Mouse (Mus musculus) sigmoid colon, adult 10 weeks (tissue): Measurements from ENCODE around the gene Mvd. TPM values are rescaled to one million over a fixed set of nuclear protein-coding genes. Genes with fewer than 3 reads are reported as not detected.

ENCODE experiments used
- polyA plus RNA-seq: library from polyadenylated mRNA; stranded (reverse); fragments of 350-450 nt; fragmentation: Illumina TruSeq; extraction: RNeasy Lipid Tissue Mini Kit (QIAGEN cat#74804); gene quantifications from one replicate; pipeline ENCODE4 v1.2.3, GENCODE M21; 2014; ENCODE audit warnings: low read depth, low replicate concordance

Mvd gene
- not detected for polyA plus RNA-seq

GRCm38 (mm10) chr8:122443262-122444006 is at the start of gene Mvd:
Gene Mvd, minus strand, starts transcription at chr8:122443422.

DNA sequence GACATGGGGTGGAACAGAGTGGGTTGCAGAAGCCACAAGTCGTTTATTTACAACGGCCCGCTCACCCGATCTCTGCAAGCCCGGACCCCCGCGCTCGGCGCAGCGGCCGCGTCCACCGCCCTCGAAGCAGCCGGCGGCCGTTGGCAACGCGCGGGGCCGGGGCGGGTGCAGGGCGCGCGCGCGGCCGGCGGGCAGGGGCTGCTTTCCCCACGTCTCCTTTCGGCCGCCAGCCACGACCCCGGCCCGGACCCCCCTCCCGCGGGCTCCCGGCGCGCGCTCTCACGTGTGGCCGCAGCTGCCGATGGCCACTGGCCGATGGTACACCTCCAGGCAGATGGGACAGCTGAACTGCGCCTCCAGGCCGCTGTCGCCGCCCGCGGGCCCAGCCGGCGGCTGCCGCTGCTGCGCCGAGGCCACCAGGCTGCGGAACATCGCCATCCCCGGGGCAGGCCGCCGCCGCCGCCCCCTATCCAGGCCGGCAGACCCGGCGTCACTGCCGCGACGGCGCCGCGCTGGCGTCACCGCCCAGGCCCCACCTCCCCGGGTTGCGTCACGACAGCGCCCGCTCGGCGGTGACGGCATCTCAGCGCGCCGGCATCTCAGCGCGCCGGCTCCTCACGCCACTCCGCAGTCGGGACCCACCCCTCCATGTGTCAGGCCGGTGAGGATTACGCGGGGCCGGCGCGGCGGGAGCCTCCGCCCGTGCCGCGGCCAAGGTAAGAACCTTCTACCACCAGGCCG is 32.5 kb upstream of the Mvd start, which contains the start of the genes Rnf166 and Ctu2:
Rnf166 (minus strand) TSS at position 485 of the 741 bp plus-strand sequence.
Ctu2 (plus strand) TSS at position 564 of the 741 bp plus-strand sequence.

DNA sequence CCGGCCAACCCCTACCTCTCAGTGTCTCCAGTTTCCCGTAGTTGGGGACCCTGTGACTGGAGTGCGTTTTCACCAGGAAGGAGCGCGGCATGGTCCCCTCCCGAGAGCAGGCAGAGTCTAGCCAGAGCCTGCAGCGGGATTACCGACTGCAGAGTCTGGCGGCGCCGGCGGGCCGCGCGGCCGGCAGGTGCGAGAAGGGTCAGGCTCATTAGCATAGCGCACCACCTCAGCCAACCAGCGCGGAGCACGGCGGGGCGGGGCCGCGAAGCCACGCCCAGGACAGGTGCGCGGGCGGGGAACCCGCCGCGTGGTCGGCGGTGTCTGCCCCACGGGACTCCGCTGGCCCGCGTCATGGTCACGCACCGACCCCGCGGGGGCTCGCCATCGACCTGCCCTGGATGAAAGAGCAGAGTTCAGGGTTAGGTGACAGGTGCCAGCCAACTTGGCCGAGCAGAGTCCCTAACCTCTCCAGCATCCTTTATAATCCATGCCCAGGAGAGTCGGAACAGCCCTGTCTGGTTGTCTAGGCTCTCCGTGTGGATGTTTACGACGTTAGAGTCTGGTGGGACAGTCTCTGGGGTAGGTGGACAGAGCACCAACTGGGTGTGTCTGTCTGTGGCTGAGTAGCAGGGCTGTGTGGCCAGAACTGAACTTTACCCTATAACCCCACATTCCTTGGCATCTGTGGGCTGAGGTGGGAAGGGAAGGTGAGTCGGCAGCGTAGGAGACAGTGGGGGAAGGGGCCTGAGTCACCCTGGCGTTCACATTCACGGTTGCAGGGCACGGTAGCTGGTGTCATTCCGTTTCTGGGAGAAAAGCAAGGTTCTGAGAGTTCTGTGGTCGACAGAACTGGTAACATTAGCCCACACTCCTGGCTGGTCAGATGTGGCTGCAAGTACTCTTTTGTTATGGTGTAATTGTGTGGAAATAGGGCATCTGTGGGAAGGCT is 17.6 kb upstream of the Mvd start, which contains the start of gene Snai3:
Snai3 (minus strand) TSS at position 210 of the 949 bp plus-strand sequence.

DNA sequence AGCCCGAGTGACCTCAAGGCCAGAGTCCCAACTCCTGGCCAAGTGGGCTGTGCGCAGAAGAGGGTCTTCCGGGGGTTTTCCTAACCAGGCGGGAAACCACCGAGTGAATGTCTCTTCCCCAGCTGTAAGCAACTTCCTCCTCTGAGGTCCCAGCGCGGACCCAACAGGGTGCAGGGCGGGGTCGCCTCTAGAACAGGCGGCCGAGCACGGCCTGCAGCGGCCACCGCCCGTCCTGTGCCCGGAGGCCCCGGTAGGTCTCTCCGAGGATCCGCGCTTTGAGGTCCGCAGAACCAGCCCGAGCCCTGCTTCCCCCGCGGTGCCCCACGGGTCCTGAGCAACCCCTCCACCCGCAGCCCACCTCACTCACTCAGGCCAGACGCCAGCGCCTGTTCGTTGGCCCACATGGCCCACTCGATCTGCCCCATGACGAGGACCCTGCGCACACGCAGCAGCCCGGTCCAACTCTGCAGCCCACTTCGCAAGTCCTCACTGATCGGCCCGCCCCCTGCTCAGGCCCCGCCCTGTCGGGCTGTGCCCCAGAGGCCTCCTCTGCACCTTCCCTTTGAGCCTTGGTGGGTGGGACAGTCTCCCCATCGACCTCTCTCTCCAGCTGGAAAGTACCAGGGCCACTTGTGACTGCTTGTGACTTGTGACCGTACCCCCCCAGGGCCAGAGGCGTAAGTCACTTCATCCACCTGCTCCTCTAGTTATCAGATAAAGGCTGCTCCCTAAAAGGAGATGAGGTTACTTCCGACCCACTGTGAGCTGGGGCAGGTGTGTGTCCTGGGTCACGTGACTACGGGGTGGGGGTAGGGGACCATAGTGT is 10.6 kb downstream of the Mvd start, which contains the start of gene Cyba:
Cyba (minus strand) TSS at position 488 of the 826 bp plus-strand sequence.

DNA sequence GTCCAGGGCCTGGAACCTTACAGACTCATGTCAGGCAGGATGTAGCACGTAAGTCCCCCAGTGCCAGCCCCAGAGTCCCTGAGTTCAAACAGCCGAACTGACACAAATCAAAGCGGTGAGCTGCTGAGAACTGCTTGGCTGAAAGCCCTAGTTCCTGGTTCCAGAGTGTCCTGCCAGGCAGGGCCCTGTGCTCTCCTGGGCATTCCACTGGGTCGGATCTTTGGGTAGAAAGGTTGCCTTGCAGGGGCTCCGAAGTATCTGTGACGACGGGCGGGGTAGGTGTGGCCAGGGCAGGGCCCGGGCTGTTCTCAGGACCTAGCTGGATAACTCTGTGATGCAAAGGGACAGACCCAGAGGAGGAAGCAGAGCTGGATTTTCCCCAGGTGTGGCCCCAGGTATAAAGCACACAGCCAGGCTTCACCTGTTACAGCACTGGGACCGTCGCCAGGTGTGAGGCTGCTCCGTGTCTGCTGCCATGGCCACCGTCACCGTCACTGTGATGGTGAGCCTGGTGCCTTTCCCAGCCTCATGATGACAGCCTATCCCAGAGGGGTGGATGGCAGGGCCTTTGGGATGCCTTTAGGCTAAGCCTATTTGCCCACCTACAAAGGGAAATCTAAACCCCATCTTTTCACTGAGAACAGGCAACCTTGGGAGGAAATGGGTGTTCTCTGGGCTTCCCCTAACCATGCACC is 21.7 kb downstream of the Mvd start, which contains the start of gene Il17c:
Il17c (plus strand) TSS at position 645 of the 695 bp plus-strand sequence.

Other genes with a start within 250 kb of the Mvd start
- not detected for gene Zfpm1, start 161.3 kb downstream of the Mvd start, polyA plus RNA-seq
- not detected for gene Trhr2, start 82.7 kb downstream of the Mvd start, polyA plus RNA-seq
- gene Zc3h18, start 66.8 kb downstream of the Mvd start, polyA plus RNA-seq = 17.9 TPM
- gene Il17c, start 21.4 kb downstream of the Mvd start, polyA plus RNA-seq = not detected
- not detected for gene Cyba, start 10.5 kb downstream of the Mvd start, polyA plus RNA-seq
- gene Snai3, start 17.3 kb upstream of the Mvd start, polyA plus RNA-seq = not detected
- gene Rnf166, start 32.6 kb upstream of the Mvd start, polyA plus RNA-seq = 12.9 TPM
- 0.16 TPM for gene Ctu2, start 32.7 kb upstream of the Mvd start, polyA plus RNA-seq
- gene Piezo1, start 107.9 kb upstream of the Mvd start, polyA plus RNA-seq = 1.8 TPM
- gene Cdt1, start 124.6 kb upstream of the Mvd start, polyA plus RNA-seq = 1.1 TPM
- gene Aprt, start 133.5 kb upstream of the Mvd start, polyA plus RNA-seq = not detected
- gene Galns, start 168.0 kb upstream of the Mvd start, polyA plus RNA-seq = 1.5 TPM
- gene Trappc2l, start 168.2 kb upstream of the Mvd start, polyA plus RNA-seq = 4.2 TPM
- gene Pabpn1l, start 179.3 kb upstream of the Mvd start, polyA plus RNA-seq = not detected